Mouse (Mus musculus): ENCODE results near the gene Rdh7.
A peak's percentile ranks its signal among the peaks of the same experiment; 100 is the strongest.
"Not testable (repeated sequence)": the region's sequence is repeated elsewhere in the genome, so short reads cannot be mapped to it uniquely, and the experiment has no call there.

Gene Rdh7

DNA sequence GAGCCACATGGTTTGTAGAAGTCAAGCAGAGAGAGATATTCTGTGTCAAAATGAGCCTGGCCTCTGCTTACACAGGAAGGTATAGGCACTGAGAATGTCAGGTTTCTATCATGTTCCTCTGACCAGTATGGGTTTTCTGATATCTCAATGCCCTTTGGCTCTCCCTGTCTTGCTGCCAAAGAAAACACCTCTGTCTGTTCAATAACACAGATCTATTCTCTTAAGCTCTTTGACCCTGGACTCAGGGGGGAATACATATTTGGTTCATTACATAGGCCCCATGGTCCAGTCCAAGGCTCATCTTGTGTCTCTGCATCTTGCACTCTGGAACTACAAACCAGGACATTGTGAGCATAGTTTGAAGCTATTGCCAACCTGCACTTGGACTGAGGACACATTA is at the start of gene Rdh7:
TSS of gene Rdh7 (minus strand) at position 213 of the 400 bp plus-strand sequence.
- no peak for DNase-seq (ENCODE audit: extremely low spot score)

DNA sequence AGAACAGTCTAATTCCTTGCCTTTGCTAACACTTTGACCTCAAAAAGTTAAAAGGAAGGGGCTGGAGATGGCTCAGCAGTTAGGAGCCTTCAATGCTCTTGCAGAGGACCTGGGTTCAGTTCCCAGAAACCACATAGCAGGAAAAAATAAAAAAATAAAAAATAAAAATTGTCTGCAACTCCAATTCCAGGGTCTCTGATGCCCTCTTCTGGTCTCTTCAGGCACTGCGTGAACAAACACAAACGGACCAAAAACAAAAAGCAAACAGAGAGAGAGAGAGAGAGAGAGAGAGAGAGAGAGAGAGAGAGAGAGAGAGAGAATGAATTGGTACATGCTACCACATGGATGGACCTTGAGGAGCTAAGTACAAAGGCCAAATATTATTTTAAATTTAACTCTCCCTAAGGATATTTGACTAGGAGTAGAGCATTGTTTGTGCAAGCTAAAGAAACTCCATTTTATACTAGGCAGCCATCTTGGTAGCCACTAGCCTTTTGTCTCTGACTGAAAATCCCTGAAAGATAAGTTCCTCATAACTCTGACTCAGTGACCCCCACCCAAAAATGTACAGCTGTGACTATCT is 48.9 kb upstream of the Rdh7 start:
- peak; percentile 63 for DNase-seq (ENCODE audit: extremely low spot score)

DNA sequence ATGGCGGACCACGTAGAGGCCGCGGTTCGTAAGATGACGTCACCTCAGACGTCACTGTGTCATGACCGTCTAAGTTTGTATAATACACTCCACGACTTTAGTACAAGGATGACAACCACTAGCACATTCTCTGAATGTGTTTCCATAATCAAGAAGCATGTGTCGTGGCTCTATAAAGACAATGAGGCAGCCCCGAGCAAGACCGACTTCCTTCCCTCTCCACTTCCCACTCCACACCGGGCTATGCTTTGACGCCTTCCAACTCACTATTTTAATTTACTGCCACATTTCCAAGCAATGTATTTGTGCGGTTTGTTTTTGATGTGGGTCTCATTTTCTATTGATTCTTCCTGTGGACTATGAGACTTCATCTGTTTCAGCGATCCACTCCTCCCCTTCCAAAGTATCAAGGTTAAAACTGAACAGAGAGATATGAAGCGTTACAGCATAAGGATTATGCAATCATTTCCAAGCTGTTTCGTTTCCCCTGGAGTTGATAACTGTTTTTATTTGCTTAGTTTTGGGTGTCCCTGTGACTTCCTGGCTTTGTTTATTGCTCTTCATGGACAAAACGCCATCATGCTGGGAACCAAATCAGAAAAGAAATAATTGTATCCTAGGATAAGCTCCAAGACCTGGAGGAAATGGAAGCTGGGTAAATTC is 48.3 kb upstream of the Rdh7 start:
- DNase-seq (ENCODE audit: extremely low spot score) = no peak

DNA sequence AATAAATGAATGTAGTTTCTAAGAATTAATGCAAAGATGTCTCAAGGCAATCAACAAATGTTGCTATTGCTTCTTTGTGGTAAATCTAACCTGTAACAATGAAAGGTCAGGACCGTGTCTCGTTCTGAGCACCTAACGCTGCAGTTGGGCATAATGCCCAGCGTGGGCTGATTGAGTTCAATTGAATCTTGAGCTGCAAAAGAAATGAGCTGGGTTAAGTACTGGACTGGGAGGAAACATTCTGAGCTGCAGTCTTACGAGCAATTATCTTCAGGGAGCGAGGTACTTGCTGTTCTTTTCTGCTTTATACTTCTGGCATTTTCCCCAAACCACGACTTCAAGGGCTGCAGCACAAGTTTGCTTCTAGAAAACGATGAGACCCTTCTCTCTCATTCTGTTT is 47.7 kb upstream of the Rdh7 start:
- DNase-seq (ENCODE audit: extremely low spot score) = no peak

DNA sequence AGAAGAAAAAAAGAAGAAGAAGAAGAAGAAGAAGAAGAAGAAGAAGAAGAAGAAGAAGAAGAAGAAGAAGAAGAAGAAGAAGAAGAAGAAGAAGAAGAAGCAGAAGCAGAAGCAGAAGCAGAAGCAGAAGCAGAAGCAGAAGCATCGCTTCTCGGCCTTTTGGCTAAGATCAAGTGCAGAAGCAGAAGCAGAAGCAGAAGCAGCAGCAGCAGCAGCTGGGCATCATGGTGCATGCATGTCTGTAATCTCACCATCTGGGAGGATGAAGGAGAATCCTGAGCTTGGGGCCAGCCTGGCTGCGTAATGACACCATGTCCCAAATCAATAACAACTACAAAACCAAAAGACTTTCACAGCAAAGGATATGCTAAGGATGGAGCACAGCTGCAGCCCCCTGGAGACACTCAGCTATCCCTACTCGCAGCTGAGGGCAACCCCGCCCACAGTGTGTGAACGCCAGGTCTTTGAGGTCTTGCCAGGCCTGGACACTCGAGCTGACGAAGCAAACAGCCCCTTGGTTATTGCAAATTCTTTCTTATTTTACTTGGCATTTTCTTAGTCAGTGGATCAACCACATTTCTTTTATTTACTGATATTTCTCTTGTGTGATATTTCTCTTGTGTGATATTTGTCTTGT is 43.8 kb upstream of the Rdh7 start:
- no peak for DNase-seq (ENCODE audit: extremely low spot score)

DNA sequence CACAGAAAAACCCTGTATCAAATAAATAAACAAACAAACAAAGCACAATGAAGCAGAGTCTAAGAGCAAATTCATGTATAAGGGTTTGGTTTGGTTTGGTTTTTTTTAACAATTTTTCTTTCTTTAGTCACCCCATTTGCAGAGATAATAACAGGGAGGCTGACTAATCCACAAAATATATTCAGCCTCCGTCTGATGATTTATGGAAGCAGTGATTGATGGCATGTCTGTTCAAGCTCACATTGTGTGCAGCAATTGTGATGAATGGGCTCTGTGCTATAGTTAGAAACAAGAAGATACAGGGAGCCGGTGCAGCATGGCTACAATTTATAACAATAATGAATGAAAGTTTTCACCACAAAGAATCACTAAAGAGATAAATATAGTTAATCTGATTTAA is 39.1 kb upstream of the Rdh7 start:
- no peak for DNase-seq (ENCODE audit: extremely low spot score)

DNA sequence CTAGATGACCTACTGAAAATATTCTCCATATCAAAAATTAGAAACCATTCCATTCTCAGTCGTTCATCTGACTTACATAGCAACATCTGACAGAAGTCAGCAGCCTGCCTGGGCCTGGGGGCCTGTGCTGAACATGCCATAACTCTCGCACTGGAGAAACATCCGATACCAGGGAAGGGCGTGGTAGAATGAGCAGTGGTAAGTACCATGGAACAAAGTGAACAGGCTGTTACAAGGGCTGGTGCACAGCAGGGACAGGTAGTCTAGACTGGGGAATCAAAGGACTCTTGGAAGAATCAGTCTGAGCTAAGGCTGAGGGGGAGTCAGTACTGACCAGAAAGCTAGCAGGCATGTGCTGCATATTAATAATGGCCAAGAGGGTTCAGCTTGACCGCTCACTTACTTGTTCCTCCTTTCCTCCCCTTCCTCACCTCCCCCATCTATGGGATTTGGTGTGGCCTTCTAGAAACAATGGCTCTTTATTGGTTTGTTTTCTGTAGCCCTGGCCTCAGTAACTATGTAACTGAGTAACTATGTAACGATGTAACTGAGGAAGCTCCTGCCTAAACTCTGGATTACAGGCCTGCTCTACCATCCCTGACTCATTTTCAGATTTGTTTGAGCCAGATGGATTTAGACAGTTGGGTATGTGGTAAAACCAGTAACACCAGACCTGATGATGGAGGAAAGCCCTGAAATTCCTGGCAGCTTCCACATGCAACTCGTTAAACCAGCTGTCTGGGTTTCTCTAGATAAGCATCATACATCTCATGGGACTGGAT is 36.2 kb upstream of the Rdh7 start:
- DNase-seq (ENCODE audit: extremely low spot score) = no peak

DNA sequence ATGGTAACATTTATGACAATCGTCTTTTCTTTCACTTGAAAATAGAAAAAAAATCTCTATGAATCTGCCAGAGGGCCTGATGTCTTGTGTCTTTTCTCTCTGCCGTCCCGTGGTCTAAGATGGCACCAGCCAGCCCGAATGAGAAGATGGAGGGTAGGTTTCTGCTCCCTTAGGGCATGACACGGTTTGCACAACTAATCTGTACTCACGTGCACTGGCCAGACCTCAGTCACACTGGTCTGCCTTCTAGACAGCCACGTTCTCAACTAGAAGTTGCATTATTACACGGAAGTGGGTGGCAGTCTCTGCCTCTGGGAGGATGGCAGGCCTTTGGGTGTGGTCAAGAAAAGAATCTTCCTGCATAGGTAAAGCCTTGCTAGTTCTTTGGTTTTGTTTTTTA is 34.4 kb upstream of the Rdh7 start:
- no peak for DNase-seq (ENCODE audit: extremely low spot score)

DNA sequence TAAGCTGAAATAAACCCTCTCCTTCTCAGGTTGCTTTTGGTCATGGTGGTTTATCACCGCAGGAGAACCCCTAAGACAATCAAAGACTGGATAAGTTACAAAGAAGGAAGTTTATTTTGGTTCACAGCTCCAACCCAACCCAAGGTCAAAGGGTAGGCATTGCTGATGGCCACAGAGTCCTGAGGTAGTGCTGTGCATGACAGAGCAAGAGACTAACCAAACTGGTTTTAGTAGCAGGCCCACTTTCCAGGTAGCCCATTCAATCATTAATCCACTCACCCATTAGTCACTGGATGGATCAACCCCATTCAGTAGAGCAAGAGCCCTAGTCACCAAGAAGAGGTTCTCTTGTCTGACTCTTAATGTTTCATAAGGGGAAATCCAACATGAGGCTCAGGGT is 33.6 kb upstream of the Rdh7 start:
- DNase-seq (ENCODE audit: extremely low spot score) = no peak

DNA sequence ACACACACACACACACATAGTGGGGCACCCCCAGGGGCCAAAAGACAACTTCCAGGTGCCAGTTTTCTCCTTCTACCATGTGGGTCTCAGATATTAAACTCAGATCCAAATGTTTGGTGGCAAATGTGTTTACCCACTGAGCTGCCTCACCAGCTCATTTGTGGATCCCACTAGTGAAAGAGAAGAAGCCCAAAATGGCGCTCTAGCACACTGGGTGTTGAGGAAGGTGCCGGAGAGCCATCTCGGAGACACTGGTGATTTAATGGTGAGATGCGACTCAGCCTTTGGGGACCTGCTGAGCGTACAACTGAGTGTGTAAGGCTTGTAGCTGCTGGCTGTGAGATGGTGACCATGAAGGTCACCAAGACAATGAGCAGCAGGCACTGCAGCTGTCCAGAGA is 29.0 kb upstream of the Rdh7 start:
- no peak for DNase-seq (ENCODE audit: extremely low spot score)

DNA sequence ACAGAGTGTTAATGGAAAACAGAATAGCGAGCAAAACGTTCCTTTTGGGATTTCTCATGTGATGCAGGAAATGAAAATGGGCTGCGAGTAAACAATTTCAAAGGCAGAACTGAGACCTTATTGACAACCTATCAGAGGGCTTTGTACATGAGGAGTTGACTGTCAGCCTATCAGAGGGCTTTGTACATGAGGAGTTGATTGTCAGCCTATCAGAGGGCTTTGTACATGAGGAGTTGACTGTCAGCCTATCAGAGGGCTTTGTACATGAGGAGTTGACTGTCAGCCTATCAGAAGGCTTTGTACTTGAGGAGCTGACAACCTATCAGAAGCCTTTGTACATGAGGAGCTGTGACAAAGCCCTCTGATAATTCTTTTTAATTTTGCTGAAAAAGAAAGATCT is 28.6 kb upstream of the Rdh7 start:
- DNase-seq (ENCODE audit: extremely low spot score) = not testable (repeated sequence)

DNA sequence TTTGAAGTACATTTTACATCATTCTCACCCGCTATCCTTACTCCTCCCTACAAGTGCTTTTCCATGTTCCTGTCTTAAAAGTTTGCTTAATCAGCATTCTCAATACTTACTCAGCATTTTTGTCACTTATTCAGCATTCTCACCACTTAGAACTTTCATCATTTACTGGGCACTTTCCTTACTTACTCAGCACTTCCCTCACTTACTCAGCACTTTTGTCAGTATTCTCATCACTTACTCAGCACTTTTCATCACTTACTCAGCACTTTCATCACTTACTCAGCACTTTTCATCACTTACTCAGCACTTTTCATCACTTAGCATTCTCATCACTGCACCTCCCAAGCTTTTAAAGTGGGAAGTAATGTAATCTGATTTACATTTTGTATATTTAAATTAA is 27.0 kb upstream of the Rdh7 start:
- DNase-seq (ENCODE audit: extremely low spot score) = no peak

DNA sequence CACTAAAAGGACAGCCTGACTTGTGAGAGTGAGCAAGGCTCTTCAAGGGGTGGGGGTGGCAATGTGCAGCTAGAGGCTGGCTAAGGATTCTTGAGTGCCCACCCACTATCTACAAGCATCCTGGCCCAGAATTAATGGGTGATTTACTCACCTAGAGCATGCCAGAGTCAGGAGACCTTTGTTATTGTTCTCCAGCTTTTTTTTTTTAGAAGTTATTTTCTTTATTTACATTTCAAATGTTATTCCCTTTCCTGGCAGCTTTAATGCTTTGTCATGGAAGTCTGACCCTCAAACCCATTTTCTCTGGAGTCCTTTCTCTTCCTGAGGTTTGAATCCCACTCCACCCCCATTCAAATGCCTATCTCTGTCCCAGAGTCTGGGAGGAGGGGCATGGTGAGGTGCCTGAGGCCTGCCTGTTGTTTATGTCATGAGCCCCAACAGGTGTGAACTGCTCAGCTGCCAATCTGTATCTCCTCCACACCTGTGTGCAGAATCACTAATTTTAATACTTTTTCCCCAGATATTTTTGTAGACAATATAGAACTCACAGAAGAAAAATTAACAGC is 18.9 kb upstream of the Rdh7 start:
- DNase-seq (ENCODE audit: extremely low spot score) = no peak

DNA sequence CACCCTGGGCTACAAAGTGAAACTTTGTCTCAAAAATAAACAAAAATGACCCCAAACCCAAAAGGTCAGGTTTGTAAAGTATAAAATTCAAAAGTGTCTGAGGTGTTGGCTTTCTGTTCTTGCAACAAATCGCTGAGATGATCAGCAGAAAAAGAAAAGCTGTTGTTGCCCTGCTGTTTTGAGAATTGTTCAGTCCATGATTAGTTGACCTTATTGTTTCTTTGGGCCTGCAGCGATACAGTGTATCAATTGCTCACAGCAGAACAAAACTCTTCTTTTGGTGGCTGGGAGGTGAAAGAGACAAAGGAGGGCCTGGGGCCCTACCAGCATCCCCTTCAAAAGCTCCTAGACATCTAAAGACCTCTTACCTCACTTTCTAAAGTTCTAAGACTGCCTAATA is 17.5 kb upstream of the Rdh7 start:
- DNase-seq (ENCODE audit: extremely low spot score) = no peak

DNA sequence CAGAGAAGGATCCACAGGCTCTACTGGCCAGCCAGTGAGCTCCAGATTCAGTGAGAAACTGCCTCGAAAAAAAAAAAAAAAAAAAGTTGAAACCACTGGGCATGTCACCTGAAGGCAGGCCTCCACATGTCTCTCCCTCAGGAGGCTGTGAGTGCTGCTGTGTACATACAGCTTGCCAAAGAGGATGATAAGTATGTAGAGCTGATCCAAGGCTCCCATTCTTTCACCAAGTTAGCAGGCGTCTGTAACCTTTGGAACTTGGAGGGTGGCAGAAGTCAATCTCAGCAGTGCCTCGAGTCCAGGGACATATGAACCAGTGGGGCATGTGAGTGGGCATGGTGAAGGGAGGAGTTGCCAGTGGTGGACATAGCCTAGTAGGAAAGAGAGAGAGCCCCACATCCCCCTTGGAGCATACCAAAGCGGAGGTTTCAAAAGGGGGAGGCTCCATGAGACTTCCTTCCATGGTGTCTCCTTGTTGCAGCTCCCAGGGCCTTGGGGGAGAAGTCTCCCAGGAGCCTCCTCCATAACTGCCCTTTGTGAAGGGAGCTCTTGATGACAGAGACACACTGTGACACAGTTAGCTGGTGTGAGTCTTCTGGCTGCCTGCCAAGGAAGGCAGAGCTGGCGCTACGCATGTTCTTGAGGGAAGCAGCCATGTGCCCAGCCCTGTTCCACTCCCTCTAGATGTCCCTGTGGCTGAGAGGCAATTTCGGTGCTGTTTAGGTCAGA is 16.3 kb upstream of the Rdh7 start:
- no peak for DNase-seq (ENCODE audit: extremely low spot score)

DNA sequence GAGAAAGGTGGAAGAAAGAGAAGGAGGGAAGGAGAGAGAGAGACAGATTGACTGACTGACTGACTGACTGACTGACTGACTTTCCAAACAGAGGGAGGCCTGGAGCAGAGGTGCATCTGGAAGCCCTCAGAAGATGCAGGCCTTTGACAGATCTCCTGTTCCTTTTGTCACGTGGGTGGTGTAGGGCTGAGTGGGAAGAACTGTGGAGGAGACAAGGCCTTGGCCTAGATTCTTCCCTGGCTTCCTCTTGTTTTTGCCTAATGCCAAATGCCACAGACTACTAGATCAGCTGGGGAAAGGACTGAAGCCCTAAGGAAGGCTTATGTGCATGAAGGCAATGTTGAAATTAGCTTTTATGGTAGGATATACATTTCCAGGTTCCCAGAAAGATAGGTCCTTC is 14.5 kb upstream of the Rdh7 start:
- DNase-seq (ENCODE audit: extremely low spot score) = no peak

DNA sequence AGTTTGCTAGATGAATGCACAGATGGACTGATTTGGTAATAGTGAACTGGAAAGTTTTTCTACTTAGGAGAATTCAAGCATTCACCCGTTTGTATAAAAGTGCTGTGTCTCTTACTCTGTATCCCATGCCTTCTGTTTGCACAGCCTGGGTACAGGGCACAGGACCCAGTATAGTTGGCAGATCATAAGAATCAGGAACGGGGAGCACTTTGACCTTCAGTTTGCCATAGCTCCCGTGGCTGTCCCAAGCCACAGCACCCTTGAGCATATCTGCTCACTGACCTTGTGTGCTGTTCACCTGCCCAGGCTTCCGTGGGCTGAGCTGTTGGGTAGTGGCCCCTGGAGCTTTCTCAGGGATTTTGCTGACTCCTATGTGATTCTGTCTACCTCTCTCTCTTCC is 13.1 kb upstream of the Rdh7 start:
- DNase-seq (ENCODE audit: extremely low spot score) = no peak

DNA sequence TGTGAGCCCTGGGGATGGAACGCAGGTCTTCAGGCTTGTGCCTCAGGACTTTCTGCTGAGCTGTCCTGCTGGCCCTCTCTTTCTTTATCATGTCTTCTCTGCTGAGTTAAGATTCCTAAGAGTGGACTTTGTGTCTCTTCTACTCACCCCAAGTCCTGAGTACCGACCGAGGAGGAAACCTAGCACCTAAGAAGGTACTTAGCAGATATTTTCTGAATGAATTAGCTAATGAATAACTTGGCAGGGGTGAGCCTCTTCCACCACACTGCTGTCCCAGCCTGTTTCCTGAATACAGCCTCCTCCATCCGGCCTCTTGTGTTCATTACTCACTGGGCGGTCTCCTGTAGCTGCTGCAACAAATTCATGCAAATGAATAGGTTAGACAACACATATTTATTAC is 11.2 kb upstream of the Rdh7 start:
- DNase-seq (ENCODE audit: extremely low spot score) = no peak

DNA sequence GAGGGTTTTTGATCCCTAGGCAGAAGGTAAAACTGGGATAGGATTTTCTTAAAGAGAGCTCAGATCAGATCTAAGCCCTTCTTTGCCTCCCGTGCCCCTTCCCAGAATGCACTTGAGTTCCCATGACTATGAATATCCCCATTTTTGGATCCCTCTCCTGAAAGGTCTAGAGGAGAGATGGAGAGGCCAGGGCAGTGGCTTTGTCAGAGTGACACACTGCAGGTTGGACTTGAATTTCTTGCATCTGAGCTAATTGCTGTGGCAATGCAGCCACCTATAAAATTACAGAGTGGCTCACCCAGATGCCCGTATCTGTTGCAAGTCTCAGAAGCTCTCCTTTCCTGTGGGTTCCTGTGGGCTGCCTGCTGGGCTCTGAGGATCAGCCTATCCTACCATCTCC is 9.6 kb upstream of the Rdh7 start, which contains the start of gene Sdr9c7:
TSS of gene Sdr9c7 (plus strand) at position 301 of the 400 bp plus-strand sequence.
- DNase-seq (ENCODE audit: extremely low spot score) = no peak

DNA sequence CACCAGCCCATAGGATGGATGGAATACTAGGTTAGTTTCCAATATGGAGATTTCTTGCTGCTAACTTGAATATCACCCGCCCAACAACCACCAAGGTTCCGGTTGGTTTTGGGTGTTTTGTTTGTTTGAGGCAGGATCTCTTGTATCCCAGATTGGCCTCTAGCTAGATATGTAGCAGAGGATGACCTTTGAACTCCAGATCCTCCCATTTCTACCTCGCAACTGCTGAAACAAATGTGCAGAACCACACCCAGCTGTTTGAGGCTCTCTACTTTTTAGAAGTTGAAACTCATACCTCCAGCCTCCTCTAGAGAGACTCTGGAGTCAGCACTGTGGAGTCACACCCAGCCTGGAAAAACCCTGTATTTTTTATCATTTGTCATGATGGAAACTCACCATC is 8.9 kb upstream of the Rdh7 start:
- DNase-seq (ENCODE audit: extremely low spot score) = no peak

DNA sequence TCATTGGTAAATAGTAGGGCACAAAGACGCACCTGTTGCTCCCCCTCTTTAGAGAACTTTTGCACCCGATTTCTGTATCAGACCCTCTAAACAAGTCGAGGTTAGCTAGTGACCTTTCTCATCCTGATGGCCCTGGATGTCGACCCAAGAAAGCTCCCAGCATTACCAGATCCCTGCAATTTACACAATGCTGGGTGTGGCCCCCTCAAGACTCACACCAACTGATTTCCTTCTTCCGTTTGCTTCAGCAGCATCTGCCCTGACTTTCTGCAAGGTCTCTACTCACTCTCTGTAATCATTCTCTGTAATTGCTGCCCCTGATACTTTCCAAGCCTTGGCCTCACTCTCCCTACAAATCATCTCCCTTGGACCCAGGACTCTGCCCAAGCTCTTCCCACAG is 8.1 kb upstream of the Rdh7 start:
- DNase-seq (ENCODE audit: extremely low spot score) = no peak

All from embryo, embryonic 9.5 days (tissue).